8 mouse cellular contexts compared by ENCODE assay signal in genomic region chr11:115473626-115474275, GRCm38 (mm10). TPM values are rescaled to one million over a fixed set of nuclear protein-coding genes. Genes with fewer than 3 reads are reported as not detected.
A peak's percentile ranks its signal among the peaks of the same experiment; 100 is the strongest.
DNase-seq lines count a peak whose midpoint lies in the region; ATAC-seq and TF ChIP-seq lines count a peak whose summit lies in the region.

No protein-coding gene starts in this region.

- peak overlapping the region; percentile 16; the same call in 1 of the 2 replicates for H3K9ac ChIP-seq in heart, embryonic 12.5 days
- H3K9ac ChIP-seq in kidney, postnatal 0 days (ENCODE audit: low read depth, low read length), result no peak overlapping the region
- no peak overlapping the region for H3K9ac ChIP-seq in liver, embryonic 11.5 days (ENCODE audit: low read depth, low read length)
- H3K9ac ChIP-seq in stomach, postnatal 0 days (ENCODE audit: low read length), result no peak overlapping the region

- peak; percentile 96 for DNase-seq in brain, embryonic 14.5 days (ENCODE audit: low read depth)
- DNase-seq in kidney, postnatal 0 days (ENCODE audit: low spot score), result peak; percentile 95
- peak; percentile 85 for DNase-seq in liver, embryonic 11.5 days (ENCODE audit: low spot score)
- peak; percentile 97 for DNase-seq in neural tube, embryonic 10.5 days (ENCODE audit: extremely low spot score, low spot score)
- DNase-seq in stomach, postnatal 0 days (ENCODE audit: low spot score), result peak; percentile 93

- H3K9me3 ChIP-seq in erythroblast, embryonic 14.5 days (ENCODE audit: control insufficient read depth, low read length), result no peaks in the 10 kb centered on the region
- no peaks in the 10 kb centered on the region for H3K9me3 ChIP-seq in heart, embryonic 12.5 days (replicated peaks)
- H3K9me3 ChIP-seq in kidney, postnatal 0 days (replicated peaks; ENCODE audit: low read length), result no peaks in the 10 kb centered on the region
- H3K9me3 ChIP-seq in liver, embryonic 11.5 days (ENCODE audit: control insufficient read depth, low read length), result no peaks in the 10 kb centered on the region
- H3K9me3 ChIP-seq in stomach, postnatal 0 days (ENCODE audit: control insufficient read depth, low read length), result no peaks in the 10 kb centered on the region

- no peak for TF ChIP-seq POLR2A in brain, embryonic 14.5 days (IDR thresholded peaks at IDR 0.05; ENCODE audit: borderline replicate concordance, extremely low read depth, insufficient read depth, insufficient read length, poor library complexity, severe bottlenecking)

- ATAC-seq in heart, embryonic 12.5 days (ENCODE audit: insufficient number of reproducible peaks, low FRiP score), result peak; percentile 66
- ATAC-seq in kidney, postnatal 0 days (replicated peaks; ENCODE audit: low FRiP score, low read depth), result peak; percentile 38
- ATAC-seq in liver, embryonic 11.5 days (replicated peaks; ENCODE audit: low FRiP score), result peak; percentile 52
- ATAC-seq in stomach, postnatal 0 days (ENCODE audit: low FRiP score, low TSS enrichment), result peak; percentile 57

- TF ChIP-seq EP300 in stomach, postnatal 0 days (optimal IDR thresholded peaks at IDR 0.05), result no peak

- no peak overlapping the region for H3ac ChIP-seq in C2C12 (ENCODE audit: control insufficient read depth, insufficient read length, low read depth)

- peak overlapping the region; percentile 21; the same call in 1 of the 2 replicates for H3K4me2 ChIP-seq in heart, embryonic 12.5 days
- H3K4me2 ChIP-seq in kidney, postnatal 0 days (ENCODE audit: low read length), result peak overlapping the region; percentile 40
- H3K4me2 ChIP-seq in liver, embryonic 11.5 days, result no peak overlapping the region
- H3K4me2 ChIP-seq in stomach, postnatal 0 days (replicated peaks; ENCODE audit: low read depth), result peak overlapping the region; percentile 8; the same call in 1 of the 2 replicates

- H3K4me1 ChIP-seq in erythroblast, embryonic 14.5 days (ENCODE audit: control insufficient read depth), result peaks cover 45% of the 10 kb centered on the region
- H3K4me1 ChIP-seq in heart, embryonic 12.5 days (replicated peaks), result peaks cover 40% of the 10 kb centered on the region
- H3K4me1 ChIP-seq in kidney, postnatal 0 days (replicated peaks; ENCODE audit: insufficient read depth, low read length), result peaks cover 19% of the 10 kb centered on the region; the same call in 1 of the 2 replicates
- H3K4me1 ChIP-seq in liver, embryonic 11.5 days (replicated peaks; ENCODE audit: control insufficient read depth, insufficient read depth, low read length), result peaks cover 15% of the 10 kb centered on the region
- peaks cover 4% of the 10 kb centered on the region; the same call in 1 of the 2 replicates for H3K4me1 ChIP-seq in stomach, postnatal 0 days (replicated peaks; ENCODE audit: control insufficient read depth, insufficient read depth)

- peaks cover 2% of the 10 kb centered on the region for H3K79me3 ChIP-seq in C2C12 (ENCODE audit: low read depth)

- peak overlapping the region; percentile 76 for H3K27ac ChIP-seq in heart, embryonic 12.5 days (ENCODE audit: poor library complexity, severe bottlenecking)
- H3K27ac ChIP-seq in kidney, postnatal 0 days, result peak overlapping the region; percentile 82
- H3K27ac ChIP-seq in liver, embryonic 11.5 days (ENCODE audit: low read depth, low read length), result 0 out of 2 replicates have a peak overlapping the region, but pooled peaks have one; percentile 2
- peak overlapping the region; percentile 24 for H3K27ac ChIP-seq in stomach, postnatal 0 days (replicated peaks)

- no peaks in the 10 kb centered on the region for H3K36me3 ChIP-seq in C2C12 (ENCODE audit: control insufficient read depth, insufficient read depth)
- H3K36me3 ChIP-seq in erythroblast, embryonic 14.5 days (ENCODE audit: control insufficient read depth), result no peaks in the 10 kb centered on the region
- no peaks in the 10 kb centered on the region for H3K36me3 ChIP-seq in heart, embryonic 12.5 days
- H3K36me3 ChIP-seq in kidney, postnatal 0 days (ENCODE audit: insufficient read depth, low read length), result no peaks in the 10 kb centered on the region
- no peaks in the 10 kb centered on the region for H3K36me3 ChIP-seq in liver, embryonic 11.5 days (ENCODE audit: control insufficient read depth, insufficient read depth, low read length)
- H3K36me3 ChIP-seq in stomach, postnatal 0 days (ENCODE audit: control insufficient read depth, insufficient read depth, low read length), result no peaks in the 10 kb centered on the region

- TF ChIP-seq CTCF in C2C12 (IDR thresholded peaks at IDR 0.05; ENCODE audit: control insufficient read depth, insufficient read depth, insufficient read length), result peak; percentile 88
- peak; percentile 97 for TF ChIP-seq CTCF in brain, embryonic 14.5 days (IDR thresholded peaks at IDR 0.05; ENCODE audit: borderline replicate concordance, extremely low read depth, insufficient read depth, insufficient read length)
- peak; percentile 99 for TF ChIP-seq CTCF in kidney, postnatal 0 days (IDR thresholded peaks at IDR 0.05; ENCODE audit: low read depth)
- peak; percentile 98 for TF ChIP-seq CTCF in stomach, postnatal 0 days (IDR thresholded peaks at IDR 0.05; ENCODE audit: low read depth)

- WGBS in heart, embryonic 12.5 days, result 15% methylated on average over 15 of the region's 15 CpGs
- 6% methylated on average over 15 of the region's 15 CpGs for WGBS in kidney, postnatal 0 days
- 23% methylated on average over 15 of the region's 15 CpGs for WGBS in liver, embryonic 11.5 days
- 17% methylated on average over 15 of the region's 15 CpGs for WGBS in stomach, postnatal 0 days

- no peak overlapping the region for H3K4me3 ChIP-seq in C2C12 (ENCODE audit: insufficient read depth, poor library complexity, severe bottlenecking)
- H3K4me3 ChIP-seq in erythroblast, embryonic 14.5 days (replicated peaks), result peak overlapping the region; percentile 8
- no peak overlapping the region for H3K4me3 ChIP-seq in heart, embryonic 12.5 days
- H3K4me3 ChIP-seq in kidney, postnatal 0 days (replicated peaks; ENCODE audit: low read depth, low read length), result no peak overlapping the region
- H3K4me3 ChIP-seq in liver, embryonic 11.5 days (ENCODE audit: low read depth, low read length), result no peak overlapping the region
- H3K4me3 ChIP-seq in stomach, postnatal 0 days (ENCODE audit: low read depth, low read length), result no peak overlapping the region

- H3K27me3 ChIP-seq in C2C12 (ENCODE audit: control insufficient read depth, insufficient read depth, insufficient read length), result no peaks in the 10 kb centered on the region
- H3K27me3 ChIP-seq in erythroblast, embryonic 14.5 days (ENCODE audit: control insufficient read depth), result no peaks in the 10 kb centered on the region
- H3K27me3 ChIP-seq in heart, embryonic 12.5 days (replicated peaks), result no peaks in the 10 kb centered on the region
- H3K27me3 ChIP-seq in kidney, postnatal 0 days (ENCODE audit: insufficient read depth, low read length), result no peaks in the 10 kb centered on the region
- H3K27me3 ChIP-seq in liver, embryonic 11.5 days (replicated peaks; ENCODE audit: control insufficient read depth, insufficient read depth, low read length), result no peaks in the 10 kb centered on the region
- no peaks in the 10 kb centered on the region for H3K27me3 ChIP-seq in stomach, postnatal 0 days (ENCODE audit: control insufficient read depth, insufficient read depth, low read length)

- peaks cover 22% of the 10 kb centered on the region for H3K79me2 ChIP-seq in C2C12 (ENCODE audit: control insufficient read depth, insufficient read depth)

RNA-seq across cellular contexts. Expression of gene Armc7, which starts 1.7 kb away (rescaled TPM):
- polyA plus RNA-seq in C2C12 (2012; fragmentation: generic; extraction: Trizol), result 5.4 TPM
- polyA plus RNA-seq in brain, embryonic 14.5 days (2012; rRNA removed), result 12.4 and 15.1 TPM in 2 replicates
- polyA plus RNA-seq in erythroblast, embryonic 14.5 days (2012), result 0.73 and 0.87 TPM in 2 replicates
- polyA plus RNA-seq in heart, embryonic 12.5 days (2016; fragmentation: Nextera tagmentation; extraction: Ambion mirVana), result 5.8 and 6.4 TPM in 2 replicates
- polyA plus RNA-seq in kidney, postnatal 0 days (2015; fragmentation: Nextera tagmentation; extraction: Ambion mirVana), result 6.9 and 8.3 TPM in 2 replicates
- polyA plus RNA-seq in liver, embryonic 11.5 days (2014; fragmentation: Nextera tagmentation; extraction: Ambion mirVana), result 5.7 and 6.0 TPM in 2 replicates
- 6.3 and 6.5 TPM in 2 replicates for polyA plus RNA-seq in stomach, postnatal 0 days (2015; fragmentation: Nextera tagmentation; extraction: Ambion mirVana)

RNA-seq across cellular contexts. Expression of gene Slc16a5, which starts 11.5 kb away (rescaled TPM):
- polyA plus RNA-seq in C2C12 (2012; fragmentation: generic; extraction: Trizol), result 0.07 TPM
- polyA plus RNA-seq in brain, embryonic 14.5 days (2012; rRNA removed), result not detected in 2 replicates
- 0.02 TPM in 1 of 2 replicates, not detected in the other for polyA plus RNA-seq in erythroblast, embryonic 14.5 days (2012)
- 0.17 TPM in 1 of 2 replicates, not detected in the other for polyA plus RNA-seq in heart, embryonic 12.5 days (2016; fragmentation: Nextera tagmentation; extraction: Ambion mirVana)
- 47.7 and 51.1 TPM in 2 replicates for polyA plus RNA-seq in kidney, postnatal 0 days (2015; fragmentation: Nextera tagmentation; extraction: Ambion mirVana)
- not detected in 2 replicates for polyA plus RNA-seq in liver, embryonic 11.5 days (2014; fragmentation: Nextera tagmentation; extraction: Ambion mirVana)
- 14.4 and 17.3 TPM in 2 replicates for polyA plus RNA-seq in stomach, postnatal 0 days (2015; fragmentation: Nextera tagmentation; extraction: Ambion mirVana)

RNA-seq across cellular contexts. Expression of gene Nt5c, which starts 17.9 kb away (rescaled TPM):
- 109 TPM for polyA plus RNA-seq in C2C12 (2012; fragmentation: generic; extraction: Trizol)
- polyA plus RNA-seq in brain, embryonic 14.5 days (2012; rRNA removed), result 67.9 and 84.3 TPM in 2 replicates
- polyA plus RNA-seq in erythroblast, embryonic 14.5 days (2012), result 4.8 and 6.4 TPM in 2 replicates
- 56.2 and 58.2 TPM in 2 replicates for polyA plus RNA-seq in heart, embryonic 12.5 days (2016; fragmentation: Nextera tagmentation; extraction: Ambion mirVana)
- 90.6 and 94.3 TPM in 2 replicates for polyA plus RNA-seq in kidney, postnatal 0 days (2015; fragmentation: Nextera tagmentation; extraction: Ambion mirVana)
- 96.8 and 105 TPM in 2 replicates for polyA plus RNA-seq in liver, embryonic 11.5 days (2014; fragmentation: Nextera tagmentation; extraction: Ambion mirVana)
- 145 and 152 TPM in 2 replicates for polyA plus RNA-seq in stomach, postnatal 0 days (2015; fragmentation: Nextera tagmentation; extraction: Ambion mirVana)

RNA-seq across cellular contexts. Expression of gene Trim80, which starts 33.4 kb away (rescaled TPM):
- polyA plus RNA-seq in C2C12 (2012; fragmentation: generic; extraction: Trizol), result not detected
- polyA plus RNA-seq in brain, embryonic 14.5 days (2012; rRNA removed), result 0.04 and 0.12 TPM in 2 replicates
- polyA plus RNA-seq in erythroblast, embryonic 14.5 days (2012), result not detected in 2 replicates
- 0.19 and 0.35 TPM in 2 replicates for polyA plus RNA-seq in heart, embryonic 12.5 days (2016; fragmentation: Nextera tagmentation; extraction: Ambion mirVana)
- 0.13 and 0.49 TPM in 2 replicates for polyA plus RNA-seq in kidney, postnatal 0 days (2015; fragmentation: Nextera tagmentation; extraction: Ambion mirVana)
- polyA plus RNA-seq in liver, embryonic 11.5 days (2014; fragmentation: Nextera tagmentation; extraction: Ambion mirVana), result 0.18 and 0.27 TPM in 2 replicates
- 0.10 and 0.13 TPM in 2 replicates for polyA plus RNA-seq in stomach, postnatal 0 days (2015; fragmentation: Nextera tagmentation; extraction: Ambion mirVana)

RNA-seq across cellular contexts. Expression of gene Jpt1, which starts 40.4 kb away (rescaled TPM):
- 320 TPM for polyA plus RNA-seq in C2C12 (2012; fragmentation: generic; extraction: Trizol)
- 1,229 and 1,645 TPM in 2 replicates for polyA plus RNA-seq in brain, embryonic 14.5 days (2012; rRNA removed)
- 82.3 and 86.6 TPM in 2 replicates for polyA plus RNA-seq in erythroblast, embryonic 14.5 days (2012)
- 413 and 440 TPM in 2 replicates for polyA plus RNA-seq in heart, embryonic 12.5 days (2016; fragmentation: Nextera tagmentation; extraction: Ambion mirVana)
- polyA plus RNA-seq in kidney, postnatal 0 days (2015; fragmentation: Nextera tagmentation; extraction: Ambion mirVana), result 251 and 271 TPM in 2 replicates
- polyA plus RNA-seq in liver, embryonic 11.5 days (2014; fragmentation: Nextera tagmentation; extraction: Ambion mirVana), result 435 and 437 TPM in 2 replicates
- 356 and 371 TPM in 2 replicates for polyA plus RNA-seq in stomach, postnatal 0 days (2015; fragmentation: Nextera tagmentation; extraction: Ambion mirVana)

Comparison
In these comparisons a context has a peak if more than half of its experiments do, and no peak if none do; other contexts are left out.
1. H3K27ac ChIP-seq: peak in every context shown above with its lines; median percentile 82 in kidney, postnatal 0 days; 76 in heart, embryonic 12.5 days; 24 in stomach, postnatal 0 days; 2 in liver, embryonic 11.5 days.
2. RNA of gene Slc16a5, which starts 11.5 kb away (polyA plus RNA-seq): 47.7 to 51.1 TPM in kidney, postnatal 0 days and 14.4 to 17.3 TPM in stomach, postnatal 0 days; 0.07 TPM in C2C12 (single experiment), 0.17 TPM in heart, embryonic 12.5 days, not detected in brain, embryonic 14.5 days, 0.02 TPM in erythroblast, embryonic 14.5 days and not detected in liver, embryonic 11.5 days; every median in the first group is over 10 times any median in the second.
3. Peak in every context shown above with its lines, with median percentiles within 50 percentile points of each other: CTCF ChIP-seq, DNase-seq and ATAC-seq.